Mouse (Mus musculus): ENCODE data around the gene Gm21954. TPM values are rescaled to one million over a fixed set of nuclear protein-coding genes. Genes with fewer than 3 reads are reported as not detected.

The Gm21954 gene
- polyA plus RNA-seq, 1 experiment from 2014 or later = not detected

Other genes with a start within 250 kb of the Gm21954 start
- 70.1 and 88.5 TPM in 2 replicates for gene Dclk1, start 229.8 kb downstream of the Gm21954 start, polyA plus RNA-seq (2015; fragmentation: Nextera tagmentation; extraction: Ambion mirVana)

All from limb, embryonic 15.5 days (tissue).